Mouse (Mus musculus): ENCODE measurements around the gene Cxcr2. TPM values are rescaled to one million over a fixed set of nuclear protein-coding genes. Genes with fewer than 3 reads are reported as not detected.

Cxcr2 gene
- polyA plus RNA-seq (2014; fragmentation: Illumina TruSeq; extraction: RNeasy Lipid Tissue Mini Kit (QIAGEN cat#74804); ENCODE audit: low read depth, low replicate concordance) = not detected

GRCm38 (mm10) chr1:74153461-74154184 is at the start of gene Cxcr2:
Gene Cxcr2, plus strand, starts transcription at chr1:74153989.

DNA sequence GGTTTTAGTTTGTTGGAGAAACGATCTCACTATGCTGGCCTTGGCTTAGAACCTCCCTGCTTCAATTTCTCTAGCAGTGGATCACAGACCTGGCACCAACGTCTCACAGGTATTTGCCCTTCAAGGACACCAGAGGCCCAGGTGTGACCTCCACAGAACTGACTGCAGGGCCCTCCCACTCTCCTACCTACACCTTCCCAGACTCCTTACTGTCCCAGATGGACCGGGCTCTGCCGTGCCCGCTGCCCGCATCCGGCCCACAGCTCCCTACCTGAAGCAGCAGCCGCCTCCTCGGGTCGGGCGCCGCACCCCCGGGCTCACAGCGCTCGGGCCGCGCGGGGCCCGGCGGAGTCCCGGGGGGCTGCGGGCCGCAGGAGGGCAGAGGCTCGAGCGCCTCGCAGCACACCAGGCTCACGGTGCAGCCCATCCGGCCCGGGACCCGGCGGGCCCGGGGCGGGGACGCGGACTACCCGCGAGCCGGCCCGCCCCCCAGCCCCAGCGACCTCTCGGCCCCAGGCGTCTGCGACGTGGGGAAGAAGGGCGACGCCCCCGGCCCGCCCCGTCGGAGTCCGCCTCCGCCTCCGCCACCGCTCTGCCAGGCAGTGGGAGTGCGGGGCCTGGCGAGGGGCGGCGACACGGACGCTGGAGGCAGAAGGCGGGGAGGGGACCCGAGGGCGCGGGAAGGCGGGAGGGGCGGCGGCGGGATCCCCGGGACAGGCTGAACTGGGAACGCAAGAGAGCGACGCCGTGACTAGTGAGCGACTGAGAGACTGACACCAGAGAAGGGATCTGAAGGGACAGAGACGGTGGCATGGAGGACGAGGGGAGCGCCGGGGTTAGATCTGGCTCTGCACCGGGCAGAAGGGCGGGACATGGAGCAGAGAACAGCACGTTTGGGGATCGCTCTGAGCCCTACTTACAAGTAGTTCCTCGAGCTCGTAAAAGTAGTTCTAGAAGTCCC is 29.5 kb upstream of the Cxcr2 start, which contains the start of gene Tns1:
TSS of gene Tns1 (minus strand) at position 429 of the 961 bp plus-strand sequence.

GRCm38 (mm10) chr1:74124991-74125552 is 28.7 kb upstream of the Cxcr2 start, which contains the start of gene Rufy4:
Gene Rufy4, plus strand, starts transcription at chr1:74125541.

DNA sequence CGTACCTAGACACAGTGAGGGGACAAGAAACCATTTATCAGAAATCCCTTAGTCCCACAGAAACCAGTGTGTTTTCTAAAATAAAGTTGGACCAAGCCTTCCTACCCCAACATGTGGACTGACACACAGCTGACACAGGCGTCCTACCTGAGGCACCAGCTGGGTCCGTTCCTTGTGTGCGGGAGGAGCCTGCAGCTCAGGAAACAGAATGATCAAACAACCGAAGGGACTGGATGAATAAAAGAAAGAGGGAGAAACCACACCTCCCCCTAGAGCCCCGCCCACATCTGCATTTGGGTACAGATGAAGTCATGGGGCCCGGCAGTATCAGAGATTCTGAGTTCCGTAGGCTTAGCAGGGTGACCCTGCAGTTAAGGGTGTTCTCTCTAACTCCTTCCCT is 40.7 kb downstream of the Cxcr2 start, which contains the start of gene Cxcr1:
TSS of gene Cxcr1 (minus strand) at position 187 of the 400 bp plus-strand sequence.

Other genes with a start within 250 kb of the Cxcr2 start
- gene Tns1, start 29.5 kb upstream of the Cxcr2 start, polyA plus RNA-seq (2014; fragmentation: Illumina TruSeq; extraction: RNeasy Lipid Tissue Mini Kit (QIAGEN cat#74804); ENCODE audit: low read depth, low replicate concordance) = 50.0 TPM
- gene Rufy4, start 28.4 kb upstream of the Cxcr2 start, polyA plus RNA-seq (2014; fragmentation: Illumina TruSeq; extraction: RNeasy Lipid Tissue Mini Kit (QIAGEN cat#74804); ENCODE audit: low read depth, low replicate concordance) = 0.41 TPM
- gene Cxcr1, start 40.6 kb downstream of the Cxcr2 start, polyA plus RNA-seq (2014; fragmentation: Illumina TruSeq; extraction: RNeasy Lipid Tissue Mini Kit (QIAGEN cat#74804); ENCODE audit: low read depth, low replicate concordance) = not detected
- gene Arpc2, start 82.1 kb downstream of the Cxcr2 start, polyA plus RNA-seq (2014; fragmentation: Illumina TruSeq; extraction: RNeasy Lipid Tissue Mini Kit (QIAGEN cat#74804); ENCODE audit: low read depth, low replicate concordance) = 421 TPM
- gene Gpbar1, start 124.6 kb downstream of the Cxcr2 start, polyA plus RNA-seq (2014; fragmentation: Illumina TruSeq; extraction: RNeasy Lipid Tissue Mini Kit (QIAGEN cat#74804); ENCODE audit: low read depth, low replicate concordance) = not detected
- gene Aamp, start 130.7 kb downstream of the Cxcr2 start, polyA plus RNA-seq (2014; fragmentation: Illumina TruSeq; extraction: RNeasy Lipid Tissue Mini Kit (QIAGEN cat#74804); ENCODE audit: low read depth, low replicate concordance) = 5.1 TPM
- gene Pnkd, start 130.9 kb downstream of the Cxcr2 start, polyA plus RNA-seq (2014; fragmentation: Illumina TruSeq; extraction: RNeasy Lipid Tissue Mini Kit (QIAGEN cat#74804); ENCODE audit: low read depth, low replicate concordance) = 2.3 TPM
- gene Tmbim1, start 151.6 kb downstream of the Cxcr2 start, polyA plus RNA-seq (2014; fragmentation: Illumina TruSeq; extraction: RNeasy Lipid Tissue Mini Kit (QIAGEN cat#74804); ENCODE audit: low read depth, low replicate concordance) = 59.1 TPM
- gene Catip, start 208.1 kb downstream of the Cxcr2 start, polyA plus RNA-seq (2014; fragmentation: Illumina TruSeq; extraction: RNeasy Lipid Tissue Mini Kit (QIAGEN cat#74804); ENCODE audit: low read depth, low replicate concordance) = 0.29 TPM
- 1.2 TPM for gene Slc11a1, start 221.2 kb downstream of the Cxcr2 start, polyA plus RNA-seq (2014; fragmentation: Illumina TruSeq; extraction: RNeasy Lipid Tissue Mini Kit (QIAGEN cat#74804); ENCODE audit: low read depth, low replicate concordance)
- gene Ctdsp1, start 237.5 kb downstream of the Cxcr2 start, polyA plus RNA-seq (2014; fragmentation: Illumina TruSeq; extraction: RNeasy Lipid Tissue Mini Kit (QIAGEN cat#74804); ENCODE audit: low read depth, low replicate concordance) = 23.3 TPM